Comparison of ENCODE assay signal across 15 mouse cellular contexts in the genomic region with DNA sequence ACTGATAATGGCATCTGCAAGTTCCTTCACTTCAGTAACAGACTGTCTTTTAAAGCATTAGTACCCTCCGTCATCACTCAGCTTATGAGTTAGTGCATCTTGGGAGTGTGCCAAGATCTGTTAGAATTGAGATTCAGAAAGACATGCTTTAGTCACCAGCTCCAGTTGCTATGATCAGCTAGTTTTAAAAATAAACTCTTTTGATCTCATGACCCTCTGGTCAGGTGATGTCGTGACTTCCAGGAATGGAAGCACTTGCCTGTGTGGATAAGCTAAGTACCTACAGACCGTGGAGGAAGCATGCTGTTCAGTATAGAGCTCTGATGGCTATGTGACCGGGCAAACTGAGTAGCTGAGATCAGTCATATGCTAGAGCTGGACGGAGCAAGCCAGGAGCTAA. TPM values are rescaled to one million over a fixed set of nuclear protein-coding genes. Genes with fewer than 3 reads are reported as not detected.
DNase-seq lines count a peak whose midpoint lies in the region; ATAC-seq and TF ChIP-seq lines count a peak whose summit lies in the region.
"Had no signal": no experiment of that assay in that cellular context is flagged by ENCODE, and none has a peak within 500 bp of the region (broad histone marks: within the 10 kb centered on the region; RNA-seq: fewer than 3 reads in every experiment).

No protein-coding gene starts in this region.

- peak overlapping the region; percentile 70; the same call in 1 of the 2 replicates for H3K27ac ChIP-seq in heart, embryonic 11.5 days (ENCODE audit: low read depth, low read length)
- no peak overlapping the region for H3K27ac ChIP-seq in hindbrain, postnatal 0 days
- H3K27ac ChIP-seq: hindbrain, embryonic 12.5 days; lung, embryonic 15.5 days; neural tube, embryonic 12.5 days had no signal

- no peak overlapping the region for H3K4me2 ChIP-seq in heart, embryonic 11.5 days
- H3K4me2 ChIP-seq in hindbrain, postnatal 0 days (ENCODE audit: low read depth, low read length), result no peak overlapping the region
- H3K4me2 ChIP-seq: hindbrain, embryonic 12.5 days; lung, embryonic 15.5 days; neural tube, embryonic 12.5 days had no signal

- 45% methylated on average over 5 of the region's 5 CpGs for WGBS in heart, embryonic 11.5 days (ENCODE audit: insufficient replicate concordance)
- whole genome bisulfite sequencing in hindbrain, postnatal 0 days, result 75% methylated on average over 5 of the region's 5 CpGs

- no peaks in the 10 kb centered on the region for H3K9me3 ChIP-seq in heart, embryonic 11.5 days (replicated peaks; ENCODE audit: control insufficient read depth, low read length)
- no peaks in the 10 kb centered on the region for H3K9me3 ChIP-seq in hindbrain, postnatal 0 days (ENCODE audit: low read length)
- H3K9me3 ChIP-seq: hindbrain, embryonic 12.5 days; lung, embryonic 15.5 days; neural tube, embryonic 12.5 days had no signal

- H3K27me3 ChIP-seq in heart, embryonic 11.5 days (ENCODE audit: control insufficient read depth, insufficient read depth, low read length), result peaks cover 6% of the 10 kb centered on the region; the same call in 1 of the 2 replicates
- no peaks in the 10 kb centered on the region for H3K27me3 ChIP-seq in hindbrain, postnatal 0 days (ENCODE audit: insufficient read depth, low read length)

- H3K4me3 ChIP-seq in heart, embryonic 11.5 days (ENCODE audit: low read depth, low read length), result no peak overlapping the region
- no peak overlapping the region for H3K4me3 ChIP-seq in hindbrain, postnatal 0 days (ENCODE audit: low read length)
- H3K4me3 ChIP-seq: hindbrain, embryonic 12.5 days; lung, embryonic 15.5 days; neural tube, embryonic 12.5 days had no signal

- ATAC-seq in heart, embryonic 11.5 days (replicated peaks; ENCODE audit: insufficient number of reproducible peaks, low FRiP score, low TSS enrichment), result peak; percentile 66
- ATAC-seq in hindbrain, postnatal 0 days, result no peak

- H3K36me3 ChIP-seq in heart, embryonic 11.5 days (ENCODE audit: control insufficient read depth, insufficient read depth, low read length), result no peaks in the 10 kb centered on the region
- H3K36me3 ChIP-seq in hindbrain, postnatal 0 days (ENCODE audit: insufficient read depth, low read length), result no peaks in the 10 kb centered on the region
- H3K36me3 ChIP-seq: hindbrain, embryonic 12.5 days; lung, embryonic 15.5 days; neural tube, embryonic 12.5 days had no signal

- no peak for TF ChIP-seq CTCF in hindbrain, postnatal 0 days (IDR thresholded peaks at IDR 0.05; ENCODE audit: low read depth)

- peaks cover 7% of the 10 kb centered on the region; the same call in 1 of the 2 replicates for H3K4me1 ChIP-seq in heart, embryonic 11.5 days (ENCODE audit: control insufficient read depth, insufficient read depth, low read length)
- peaks cover 6% of the 10 kb centered on the region; the same call in 1 of the 2 replicates for H3K4me1 ChIP-seq in hindbrain, postnatal 0 days (ENCODE audit: insufficient read depth, low read length)

- H3K9ac ChIP-seq in heart, embryonic 11.5 days (ENCODE audit: low read depth, low read length), result no peak overlapping the region
- no peak overlapping the region for H3K9ac ChIP-seq in hindbrain, postnatal 0 days (replicated peaks; ENCODE audit: low read length)
- H3K9ac ChIP-seq: hindbrain, embryonic 12.5 days; lung, embryonic 15.5 days; neural tube, embryonic 12.5 days had no signal

- peak; percentile 4 for DNase-seq in adrenal gland, postnatal 14 days
- DNase-seq in adrenal gland, adult 18-20 months (ENCODE audit: low spot score in 2 of 2), result no peak
- DNase-seq in layer of hippocampus, adult 9-10 months (ENCODE audit: low spot score), result peak; percentile 31
- no peak for DNase-seq in layer of hippocampus, postnatal 25 days (ENCODE audit: extremely low spot score in 1 of 2, low spot score in 1 of 2)
- DNase-seq in kidney, postnatal 10 days, result peak; percentile 12
- DNase-seq in yolk sac, embryonic 10.5 days (ENCODE audit: low spot score), result no peak
- DNase-seq in hindbrain, postnatal 0 days (ENCODE audit: low spot score), result no peak
- DNase-seq: thymus, adult 2 months had no signal

RNA-seq across cellular contexts. Expression of gene Gm11992, which starts 1.4 kb away (rescaled TPM):
- total RNA-seq in adrenal gland, postnatal 14 days (2021), result not detected in 2 replicates
- total RNA-seq in adrenal gland, adult 18-20 months (2021), result under 1 TPM in 1 of 2 experiments, not detected in 1; 0.19 TPM
- total RNA-seq in layer of hippocampus, postnatal 25 days (2021), result 1 to 10 TPM; 1.2 to 1.3 TPM
- 2.7 TPM in 2 replicates for polyA plus RNA-seq in heart, embryonic 11.5 days (2014; fragmentation: Nextera tagmentation; extraction: Ambion mirVana)
- total RNA-seq in hindbrain, postnatal 0 days (2014; rRNA removed), result 2.2 and 5.3 TPM in 2 replicates
- 2.2 and 3.7 TPM in 2 replicates for polyA plus RNA-seq in hindbrain, postnatal 0 days (2015; fragmentation: Nextera tagmentation; extraction: Ambion mirVana)

RNA-seq across cellular contexts. Expression of gene Sun3, which starts 1.7 kb away (rescaled TPM):
- not detected in 2 replicates for total RNA-seq in adrenal gland, postnatal 14 days (2021)
- total RNA-seq in adrenal gland, adult 18-20 months (2021), result not detected
- total RNA-seq in layer of hippocampus, postnatal 25 days (2021), result under 1 TPM; 0.31 to 0.54 TPM
- 0.49 TPM in 1 of 2 replicates, not detected in the other for polyA plus RNA-seq in heart, embryonic 11.5 days (2014; fragmentation: Nextera tagmentation; extraction: Ambion mirVana)
- total RNA-seq in hindbrain, postnatal 0 days (2014; rRNA removed), result not detected in 2 replicates
- polyA plus RNA-seq in hindbrain, postnatal 0 days (2015; fragmentation: Nextera tagmentation; extraction: Ambion mirVana), result 0.15 and 0.29 TPM in 2 replicates
- total RNA-seq: common myeloid progenitor, adult 5-6 weeks; ES-E14 had no signal
- polyA plus RNA-seq: limb, embryonic 14.5 days; neural tube, embryonic 12.5 days; thymus, adult 2 months had no signal

RNA-seq across cellular contexts. Expression of gene Hus1, which starts 36.1 kb away (rescaled TPM):
- 9.1 and 9.2 TPM in 2 replicates for total RNA-seq in adrenal gland, postnatal 14 days (2021)
- total RNA-seq in adrenal gland, adult 18-20 months (2021), result 1 to 10 TPM; 7.3 to 7.4 TPM
- 10 to 100 TPM; 13.0 to 14.3 TPM for total RNA-seq in layer of hippocampus, postnatal 25 days (2021)
- polyA plus RNA-seq in heart, embryonic 11.5 days (2014; fragmentation: Nextera tagmentation; extraction: Ambion mirVana), result 14.5 and 15.7 TPM in 2 replicates
- 17.3 and 20.0 TPM in 2 replicates for total RNA-seq in hindbrain, postnatal 0 days (2014; rRNA removed)
- polyA plus RNA-seq in hindbrain, postnatal 0 days (2015; fragmentation: Nextera tagmentation; extraction: Ambion mirVana), result 9.5 and 10.1 TPM in 2 replicates

Comparison
In these comparisons a context has a peak if more than half of its experiments do, and no peak if none do; other contexts are left out.
1. DNase-seq: peak in adrenal gland, postnatal 14 days (single experiment), layer of hippocampus, adult 9-10 months (single experiment) and kidney, postnatal 10 days (single experiment); none in adrenal gland, adult 18-20 months (0 of 2), layer of hippocampus, postnatal 25 days (0 of 2), yolk sac, embryonic 10.5 days (single experiment) and hindbrain, postnatal 0 days (single experiment).